Mouse (Mus musculus) midbrain, postnatal 0 days (tissue): ENCODE data around the gene Mrpl38. TPM values are rescaled to one million over a fixed set of nuclear protein-coding genes. Genes with fewer than 3 reads are reported as not detected.

Experiments
- ATAC-seq: fragments of 200-750 bp; cut with Nextera tagmentation; 2 replicates; pipeline ENCODE4 v1.8.0; 2017; ENCODE audit warnings: moderate number of reproducible peaks, mild to moderate bottlenecking, moderate TSS enrichment, moderate library complexity; ENCODE audit not compliant: low FRiP score
- DNase-seq: peaks from one replicate; pipeline ENCODE4 v3.0.0-alpha.2; 2015; ENCODE audit warnings: low spot score
- H3K27ac ChIP-seq: fragments of 300-500 bp; sonication (generic); 2 replicates; pipeline ENCODE4 v1.5.1; 2014; ENCODE audit warnings: low read depth, mild to moderate bottlenecking, low read length, mixed read lengths
- H3K27me3 ChIP-seq: fragments of 300-500 bp; sonication (generic); 2 replicates; pipeline ENCODE4 v1.6.1; 2014; ENCODE audit warnings: low read length, control low read depth, mixed read lengths; ENCODE audit not compliant: insufficient read depth
- H3K36me3 ChIP-seq: fragments of 300-500 bp; sonication (generic); 2 replicates; pipeline ENCODE4 v1.6.1; 2014; ENCODE audit warnings: low read length, control low read depth, mixed read lengths; ENCODE audit not compliant: insufficient read depth
- H3K4me1 ChIP-seq: fragments of 300-500 bp; sonication (generic); 2 replicates; pipeline ENCODE4 v1.6.1; 2014; ENCODE audit warnings: mild to moderate bottlenecking, control low read depth, antibody characterized with exemption, low read length, mixed read lengths; ENCODE audit not compliant: insufficient read depth
- H3K4me2 ChIP-seq: fragments of 300-500 bp; sonication (generic); 2 replicates; pipeline ENCODE4 v1.6.1; 2014; ENCODE audit warnings: low read depth, mild to moderate bottlenecking, low read length, mixed read lengths; ENCODE audit not compliant: poor library complexity, severe bottlenecking
- H3K4me3 ChIP-seq: fragments of 300-500 bp; sonication (generic); 2 replicates; pipeline ENCODE4 v1.5.1; 2014; ENCODE audit warnings: low read depth, mild to moderate bottlenecking, low read length, moderate library complexity
- H3K9ac ChIP-seq: fragments of 300-500 bp; sonication (generic); replicated peaks from 2 replicates; pipeline ENCODE4 v1.6.1; 2014; ENCODE audit warnings: mild to moderate bottlenecking, low read length, moderate library complexity, mixed read lengths; ENCODE audit not compliant: poor library complexity, severe bottlenecking
- H3K9me3 ChIP-seq: fragments of 300-500 bp; sonication (generic); 2 replicates; pipeline ENCODE4 v1.6.1; 2016; ENCODE audit warnings: low read length, control low read depth
- CTCF ChIP-seq: IDR thresholded peaks from 2 replicates; pipeline ENCODE4 v1.5.1; 2016; ENCODE audit warnings: antibody characterized with exemption, mild to moderate bottlenecking
- WGBS: fragments of 180-500 bp; shearing (Covaris S2); extraction: QIAGEN DNeasy Blood & Tissue Kit; methylation state at CpG from one replicate; pipeline ENCODE4 v1.1.7; 2014; 5-methylcytosine and 5-hydroxymethylcytosine counted together
- polyA plus RNA-seq: library from polyadenylated mRNA; unstranded; fragments of >200 nt; fragmentation: Nextera tagmentation; extraction: Ambion mirVana; gene quantifications from 2 replicates; pipeline ENCODE4 v1.2.1, GENCODE M21; 2015
- total RNA-seq: library from RNA; depleted of rRNA; stranded (reverse); fragments of >200 nt; gene quantifications from 2 replicates; pipeline ENCODE4 v1.2.3, GENCODE M21; 2014

The Mrpl38 gene
- total and polyA plus RNA-seq, 2 experiments from 2014 or later, result 77.0 to 100 TPM

- no peak overlapping the region for H3K9ac ChIP-seq
- no peaks in the 10 kb centered on the region for H3K4me1 ChIP-seq
- no peak overlapping the region for H3K4me2 ChIP-seq
- no peak overlapping the region for H3K4me3 ChIP-seq
- ATAC-seq, result no peak
- H3K27ac ChIP-seq, result peak overlapping the region; percentile 73
- peaks cover 13% of the 10 kb centered on the region for H3K27me3 ChIP-seq
- no peaks in the 10 kb centered on the region for H3K9me3 ChIP-seq
- no peak for DNase-seq
- WGBS, result 50% methylated on average over 3 of the region's 4 CpGs
- no peak for TF ChIP-seq CTCF
- H3K36me3 ChIP-seq, result no peaks in the 10 kb centered on the region
Observed at GRCm38 (mm10) chr11:116102472-116102871, 36.2 kb downstream of the Mrpl38 start.

- TF ChIP-seq CTCF, result no peak
- no peaks in the 10 kb centered on the region for H3K36me3 ChIP-seq
- no peaks in the 10 kb centered on the region for H3K4me1 ChIP-seq
- no peaks in the 10 kb centered on the region for H3K9me3 ChIP-seq
- H3K9ac ChIP-seq, result no peak overlapping the region
- 29% methylated on average over 10 of the region's 11 CpGs for WGBS
- DNase-seq (peak; percentile 63), ATAC-seq (peak; percentile 47; the same call in 1 of the 2 replicates)
- H3K27me3 ChIP-seq, result peaks cover 8% of the 10 kb centered on the region
- H3K27ac ChIP-seq, result peak overlapping the region; percentile 73
- H3K4me3 ChIP-seq, result no peak overlapping the region
- H3K4me2 ChIP-seq, result no peak overlapping the region
Observed at GRCm38 (mm10) chr11:116101931-116102381, 36.7 kb downstream of the Mrpl38 start.

GRCm38 (mm10) chr11:116100839-116101238 lies 37.8 kb downstream of the Mrpl38 start:
- Histone ChIP-seq H3K36me3 (no peaks in the 10 kb centered on the region), H3K27ac (no peak overlapping the region), H3K4me2 (no peak overlapping the region), H3K4me1 (no peaks in the 10 kb centered on the region), H3K9ac (no peak overlapping the region), H3K4me3 (no peak overlapping the region), H3K9me3 (no peaks in the 10 kb centered on the region), H3K27me3 (no peaks in the 10 kb centered on the region; the same call in 1 of the 2 replicates)
- ATAC-seq, result no peak
- WGBS, result 84% methylated on average over 7 of the region's 7 CpGs
- no peak for DNase-seq
- no peak for TF ChIP-seq CTCF

- Histone ChIP-seq H3K36me3 (no peaks in the 10 kb centered on the region), H3K4me2 (no peak overlapping the region), H3K9ac (no peak overlapping the region), H3K4me3 (no peak overlapping the region), H3K9me3 (no peaks in the 10 kb centered on the region), H3K27me3 (no peaks in the 10 kb centered on the region; the same call in 1 of the 2 replicates), H3K4me1 (no peaks in the 10 kb centered on the region), H3K27ac (no peak overlapping the region)
- TF ChIP-seq CTCF, result no peak
- whole genome bisulfite sequencing, result 82% methylated on average over 6 of the region's 6 CpGs
- no peak for ATAC-seq
- DNase-seq, result no peak
Observed at GRCm38 (mm10) chr11:116100385-116100784, 38.3 kb downstream of the Mrpl38 start.

GRCm38 (mm10) chr11:116099462-116099861 lies 39.2 kb downstream of the Mrpl38 start:
- H3K9ac ChIP-seq, result no peak overlapping the region
- no peak overlapping the region for H3K4me2 ChIP-seq
- H3K4me3 ChIP-seq, result no peak overlapping the region
- ATAC-seq (no peak), DNase-seq (no peak)
- 89% methylated on average over 6 of the region's 6 CpGs for WGBS
- no peaks in the 10 kb centered on the region for H3K36me3 ChIP-seq
- no peaks in the 10 kb centered on the region for H3K9me3 ChIP-seq
- no peak overlapping the region for H3K27ac ChIP-seq
- no peaks in the 10 kb centered on the region; the same call in 1 of the 2 replicates for H3K27me3 ChIP-seq
- H3K4me1 ChIP-seq, result no peaks in the 10 kb centered on the region
- TF ChIP-seq CTCF, result no peak

- Histone ChIP-seq H3K27me3 (no peaks in the 10 kb centered on the region), H3K9ac (no peak overlapping the region), H3K4me1 (no peaks in the 10 kb centered on the region), H3K4me2 (no peak overlapping the region), H3K27ac (no peak overlapping the region), H3K36me3 (no peaks in the 10 kb centered on the region), H3K9me3 (no peaks in the 10 kb centered on the region), H3K4me3 (no peak overlapping the region)
- no peak for ATAC-seq
- 76% methylated on average over 14 of the region's 14 CpGs for WGBS
- no peak for TF ChIP-seq CTCF
- no peak for DNase-seq
Observed at GRCm38 (mm10) chr11:116098711-116099460, 39.8 kb downstream of the Mrpl38 start.
